Mouse (Mus musculus) megakaryocyte, embryonic 14.5 days (primary cell): Measurements from ENCODE around the gene Cdk5.

Experiments used
- FLI1 ChIP-seq: IDR thresholded peaks from 2 replicates; pipeline ENCODE4 v1.6.1; 2012; ENCODE audit warnings: low read length, inconsistent platforms, mixed read lengths
- GATA1 ChIP-seq: IDR thresholded peaks from 3 replicates; pipeline ENCODE4 v1.6.1; 2012; ENCODE audit warnings: mixed read lengths, low read length, inconsistent platforms, borderline replicate concordance

GRCm38 (mm10) chr5:24399686-24400085, 23.6 kb downstream of the Cdk5 start:
- TF ChIP-seq GATA1 (no peak), FLI1 (no peak)
